Mouse (Mus musculus): Measurements from ENCODE around the gene Dnph1.

GRCm38 (mm10) chr17:46519971-46520370 lies 23.5 kb downstream of the Dnph1 start:
- no peak for TF ChIP-seq GATA1 (IDR thresholded peaks at IDR 0.05; ENCODE audit: borderline replicate concordance, low read length)
- no peak for TF ChIP-seq FLI1 (IDR thresholded peaks at IDR 0.05; ENCODE audit: low read length)

Data from megakaryocyte, embryonic 14.5 days (primary cell).